Mouse (Mus musculus): ENCODE measurements around the gene Crocc. TPM values are rescaled to one million over a fixed set of nuclear protein-coding genes. Genes with fewer than 3 reads are reported as not detected.

Crocc gene
- polyA plus RNA-seq (2012; rRNA removed) = 1.8 and 2.0 TPM in 2 replicates

GRCm38 (mm10) chr4:141060426-141061301 lies at the start of gene Crocc:
Crocc (minus strand) TSS chr4:141060550.

GRCm38 (mm10) chr4:141088033-141088432 lies 27.7 kb upstream of the Crocc start, which contains the start of gene Spata21:
Spata21 (plus strand) TSS chr4:141088333.

GRCm38 (mm10) chr4:141077681-141078509 lies 17.5 kb upstream of the Crocc start, which contains the start of gene Necap2:
Necap2 (minus strand) TSS chr4:141078357.

GRCm38 (mm10) chr4:141010118-141010517 lies 50.2 kb downstream of the Crocc start, which contains the start of gene Mfap2:
Mfap2 (plus strand) TSS chr4:141010418.

GRCm38 (mm10) chr4:140986711-140987395 lies 73.5 kb downstream of the Crocc start, which contains the start of gene Atp13a2:
Atp13a2 (plus strand) TSS chr4:140986873.

Other genes starting within 250 kb of the Crocc start
- gene Padi3, start 249.9 kb downstream of the Crocc start, polyA plus RNA-seq (2012; rRNA removed) = 0.10 and 0.15 TPM in 2 replicates
- 0.01 and 0.02 TPM in 2 replicates for gene Padi1, start 214.8 kb downstream of the Crocc start, polyA plus RNA-seq (2012; rRNA removed)
- 0.74 and 0.85 TPM in 2 replicates for gene Padi2, start 154.2 kb downstream of the Crocc start, polyA plus RNA-seq (2012; rRNA removed)
- 84.3 and 93.8 TPM in 2 replicates for gene Sdhb, start 99.3 kb downstream of the Crocc start, polyA plus RNA-seq (2012; rRNA removed)
- gene Atp13a2, start 73.7 kb downstream of the Crocc start, polyA plus RNA-seq (2012; rRNA removed) = 14.3 and 17.0 TPM in 2 replicates
- 5.8 and 8.7 TPM in 2 replicates for gene Mfap2, start 50.1 kb downstream of the Crocc start, polyA plus RNA-seq (2012; rRNA removed)
- 51.4 and 61.7 TPM in 2 replicates for gene Necap2, start 17.8 kb upstream of the Crocc start, polyA plus RNA-seq (2012; rRNA removed)
- gene Spata21, start 27.8 kb upstream of the Crocc start, polyA plus RNA-seq (2012; rRNA removed) = not detected in 2 replicates
- 12.1 and 14.6 TPM in 2 replicates for gene Szrd1, start 79.2 kb upstream of the Crocc start, polyA plus RNA-seq (2012; rRNA removed)
- gene Fbxo42, start 87.4 kb upstream of the Crocc start, polyA plus RNA-seq (2012; rRNA removed) = 6.7 and 9.1 TPM in 2 replicates
- 0.76 and 0.78 TPM in 2 replicates for gene Rsg1, start 153.4 kb upstream of the Crocc start, polyA plus RNA-seq (2012; rRNA removed)
- 0.84 and 0.97 TPM in 2 replicates for gene Arhgef19, start 178.9 kb upstream of the Crocc start, polyA plus RNA-seq (2012; rRNA removed)
- gene Epha2, start 240.7 kb upstream of the Crocc start, polyA plus RNA-seq (2012; rRNA removed) = 1.3 and 1.5 TPM in 2 replicates

All from liver, embryonic 14 days (tissue).